Mouse (Mus musculus) gastrocnemius, postnatal 10 days (tissue): Measurements from ENCODE around the gene Fut7. TPM values are rescaled to one million over a fixed set of nuclear protein-coding genes. Genes with fewer than 3 reads are reported as not detected.
"Not testable (repeated sequence)": the region's sequence is repeated elsewhere in the genome, so short reads cannot be mapped to it uniquely, and the experiment has no call there.

Experiments
- DNase-seq: peaks from one replicate; pipeline ENCODE4 v3.0.0; 2021; ENCODE audit warnings: mixed read lengths
- long read RNA-seq, 2 experiments: library from polyadenylated mRNA; stranded (forward); transcript quantifications; one replicate each; pipeline ENCODE4 v2.0.0; 2021
- total RNA-seq, 2 experiments: library from RNA; stranded (reverse); gene quantifications; 2 replicates each; pipeline ENCODE4 v1.2.3; 2021

Gene Fut7
- total RNA-seq: not detected
- long read RNA-seq, experiment 1: 0 reads
- long read RNA-seq, experiment 2: 0 reads

GRCm38 (mm10) chr2:25422587-25423410 is at the start of gene Fut7:
Gene Fut7, plus strand, starts transcription at chr2:25423267.
- DNase-seq: no peak

- no peak for DNase-seq
Observed at GRCm38 (mm10) chr2:25373431-25373830, 49.6 kb upstream of the Fut7 start.

DNA sequence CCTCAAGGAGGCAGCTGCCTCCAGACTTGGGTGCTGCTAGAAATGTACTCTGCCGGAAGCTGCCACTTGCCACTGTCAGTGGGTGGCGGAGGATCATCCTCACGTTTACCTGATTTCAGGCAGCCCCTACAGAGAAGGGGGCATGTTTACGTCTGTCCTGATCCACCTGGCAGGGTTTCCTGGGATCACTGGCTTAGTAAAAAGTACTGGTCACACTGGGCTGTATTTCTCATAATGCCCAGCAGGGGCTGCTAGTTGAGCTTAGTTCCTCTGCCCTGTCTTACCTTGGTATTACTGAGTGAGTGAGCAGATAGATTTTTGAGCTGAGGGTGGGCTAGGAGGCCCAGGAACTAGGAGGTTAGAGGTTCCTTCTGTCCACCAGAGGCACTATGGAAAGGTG is 46.5 kb upstream of the Fut7 start:
- DNase-seq: peak; percentile 64

GRCm38 (mm10) chr2:25384492-25384891 is 38.6 kb upstream of the Fut7 start:
- no peak for DNase-seq

DNA sequence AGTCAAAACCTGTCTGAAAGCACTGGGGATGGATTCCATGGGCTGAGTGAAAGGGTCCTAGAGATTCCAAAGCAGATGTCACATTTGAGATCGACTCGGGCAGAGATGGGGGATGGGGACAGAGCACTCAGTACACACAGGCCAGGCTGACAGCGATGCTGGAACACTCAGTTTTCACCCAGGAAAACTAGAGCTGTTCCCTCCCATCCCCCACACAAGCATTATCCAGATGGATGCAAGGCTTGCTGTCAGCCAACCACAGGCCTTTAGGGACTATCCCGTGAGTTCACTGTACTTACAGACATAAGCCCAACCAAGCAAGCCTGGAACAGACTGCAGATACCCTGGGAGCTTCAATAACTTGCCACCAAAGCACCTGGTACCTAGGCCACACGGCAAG is 31.8 kb upstream of the Fut7 start:
- DNase-seq: no peak

GRCm38 (mm10) chr2:25394281-25395221 is 28.5 kb upstream of the Fut7 start:
- DNase-seq: peak; percentile 54

- peak; percentile 53 for DNase-seq
Observed at GRCm38 (mm10) chr2:25395721-25396596, 27.1 kb upstream of the Fut7 start, which contains the start of gene Entpd2. Gene Entpd2, plus strand, starts transcription at chr2:25395874.

DNA sequence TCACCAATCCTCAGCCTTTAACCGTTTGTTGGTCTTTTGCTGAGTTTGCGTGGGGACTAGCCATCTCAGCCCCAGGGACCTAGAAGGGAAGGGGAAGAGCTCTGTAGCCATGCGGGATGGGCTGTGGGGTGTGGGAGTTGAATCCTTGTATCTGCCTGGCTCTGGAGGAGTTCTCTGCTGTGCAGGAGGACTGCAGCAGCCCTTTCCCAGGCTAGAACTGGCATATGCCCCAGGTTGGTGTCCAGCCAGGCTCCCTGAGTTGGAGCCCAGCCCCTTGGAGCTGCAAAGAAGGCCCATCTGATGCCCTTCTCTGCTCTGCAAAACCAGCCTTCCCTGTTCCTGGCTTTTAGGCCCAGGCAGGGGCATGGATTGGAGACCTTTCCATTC is 26.5 kb upstream of the Fut7 start:
- peak; percentile 57 for DNase-seq

DNA sequence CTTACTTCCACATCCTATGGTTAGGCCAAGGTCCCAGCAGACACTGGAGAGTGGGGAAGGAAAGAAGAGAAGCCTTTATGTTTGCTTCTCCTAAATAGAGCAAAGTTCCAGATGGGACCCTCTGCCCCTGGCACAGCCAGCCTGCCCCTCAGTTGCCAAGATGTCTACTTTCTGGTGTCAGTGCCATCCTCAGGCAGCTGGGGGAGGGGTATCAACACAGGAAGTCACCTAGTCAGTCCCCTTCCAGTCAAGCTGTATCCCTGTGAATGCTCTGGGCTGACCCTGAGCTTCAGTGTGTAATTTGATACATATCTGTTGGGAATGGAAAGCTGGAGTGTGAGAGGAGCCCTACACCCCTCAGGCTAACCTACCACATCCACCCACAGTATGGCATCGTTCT is 26.1 kb upstream of the Fut7 start:
- no peak for DNase-seq

GRCm38 (mm10) chr2:25398065-25398464 is 25.0 kb upstream of the Fut7 start:
- no peak for DNase-seq

- no peak for DNase-seq
Observed at GRCm38 (mm10) chr2:25399051-25399450, 24.0 kb upstream of the Fut7 start, which contains the start of gene Npdc1. Gene Npdc1, plus strand, starts transcription at chr2:25399351.

- peak; percentile 29 for DNase-seq
Observed at GRCm38 (mm10) chr2:25400291-25400690, 22.8 kb upstream of the Fut7 start.

- peak; percentile 70 for DNase-seq
Observed at GRCm38 (mm10) chr2:25400764-25401163, 22.3 kb upstream of the Fut7 start.

DNA sequence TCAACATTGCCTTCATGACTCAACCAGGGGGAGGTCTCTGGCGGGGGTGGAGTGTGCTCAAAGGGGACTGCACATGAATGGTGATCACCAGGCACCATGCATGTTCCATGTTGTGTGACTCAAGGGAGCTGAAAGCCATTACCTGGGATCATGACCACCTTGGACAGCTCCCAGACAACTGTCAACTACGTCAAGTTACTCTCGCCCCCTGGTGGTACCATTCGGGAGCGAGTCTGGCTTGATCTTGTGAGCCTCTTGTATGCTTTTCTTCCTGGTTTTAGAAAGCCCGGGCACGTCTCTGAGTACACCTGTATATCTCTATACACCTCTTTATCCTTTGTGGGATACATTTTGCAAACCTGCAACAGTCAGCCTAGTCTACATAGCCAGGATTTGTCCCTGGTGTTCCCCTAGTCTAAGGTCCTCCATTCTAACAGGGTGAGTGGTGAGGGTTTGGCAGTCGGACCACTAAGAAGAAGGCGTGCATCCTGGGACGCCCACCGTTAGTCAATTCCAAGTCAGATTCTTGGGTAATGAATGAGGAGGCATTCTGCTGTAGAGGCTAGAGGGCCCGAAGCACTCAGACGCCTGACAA is 20.6 kb upstream of the Fut7 start:
- peak; percentile 75 for DNase-seq

GRCm38 (mm10) chr2:25402972-25403601 is 20.0 kb upstream of the Fut7 start:
- DNase-seq: peak; percentile 64

GRCm38 (mm10) chr2:25403994-25404393 is 19.1 kb upstream of the Fut7 start:
- no peak for DNase-seq

- no peak for DNase-seq
Observed at GRCm38 (mm10) chr2:25408908-25409307, 14.2 kb upstream of the Fut7 start.

DNA sequence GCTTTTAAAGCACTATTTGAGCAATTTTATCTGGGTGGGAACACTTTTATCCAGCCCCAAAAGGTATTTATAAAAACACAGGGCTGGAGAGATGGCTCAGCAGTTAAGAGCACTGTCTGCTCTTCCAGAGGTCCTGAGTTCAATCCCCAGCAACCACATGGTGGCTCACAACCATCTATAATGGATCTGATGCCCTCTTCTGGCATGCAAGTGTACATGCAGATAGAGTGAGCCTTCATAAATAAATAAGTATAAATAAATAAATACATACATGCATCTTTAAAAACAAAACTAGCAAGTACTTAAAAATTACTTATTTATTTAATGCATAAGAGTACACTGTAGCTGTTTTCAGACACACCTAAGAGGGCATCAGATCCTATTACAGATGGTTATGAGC is 9.6 kb upstream of the Fut7 start:
- DNase-seq: not testable (repeated sequence)

GRCm38 (mm10) chr2:25417426-25417825 is 5.6 kb upstream of the Fut7 start:
- no peak for DNase-seq

DNA sequence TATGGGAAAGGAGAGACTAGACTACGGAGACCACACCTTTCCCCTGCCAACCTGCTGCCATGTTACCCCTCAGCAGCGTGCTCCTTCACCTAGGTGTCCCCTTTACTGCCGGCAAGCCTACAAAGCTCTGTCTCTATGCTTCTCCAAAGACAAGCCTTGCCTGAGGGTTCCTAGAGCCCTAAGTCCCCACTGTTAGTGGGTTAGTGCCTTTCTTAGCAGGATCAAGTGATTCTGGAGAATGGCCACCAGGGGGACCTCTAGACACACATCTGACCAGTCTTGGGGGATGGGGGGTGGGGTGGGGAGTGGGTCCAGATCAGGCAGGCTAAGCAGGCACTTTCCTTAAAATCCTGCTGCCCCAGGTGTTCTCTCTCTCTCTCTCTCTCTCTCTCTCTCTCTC is 1.2 kb upstream of the Fut7 start:
- DNase-seq: no peak

DNA sequence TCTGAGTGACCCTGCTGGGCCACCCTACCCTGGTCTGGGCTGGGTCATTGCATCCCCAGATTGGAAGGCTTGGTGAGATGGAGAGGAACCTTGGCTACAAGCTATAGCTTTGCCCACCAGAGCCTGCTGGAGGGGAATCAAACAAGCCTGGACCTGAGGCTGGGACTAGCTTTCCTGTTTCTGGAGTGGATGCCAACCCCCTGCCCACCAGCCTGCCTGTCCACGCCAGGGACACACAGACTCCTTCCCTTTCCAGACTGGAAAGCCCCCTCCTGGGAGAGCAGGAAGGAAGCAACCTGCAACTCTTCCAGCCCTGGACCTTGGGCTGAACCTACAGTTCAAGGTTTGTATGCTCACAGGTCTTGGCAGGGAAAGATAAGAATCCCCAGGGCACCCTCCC is 559 bp downstream of the Fut7 start:
- no peak for DNase-seq
